Mouse (Mus musculus) inflammation-experienced regulatory T-cells, adult 6 months (primary cell): ENCODE measurements around the gene Cux1. TPM values are rescaled to one million over a fixed set of nuclear protein-coding genes. Genes with fewer than 3 reads are reported as not detected.

Source experiments
- ATAC-seq: one replicate; pipeline ENCODE4 v1.8.0; 2017
- polyA plus RNA-seq, 3 experiments: library from polyadenylated mRNA; unstranded; fragments of 100-300 nt; shearing (Covaris generic); gene quantifications; one replicate each; pipeline ENCODE4 v1.2.1; 2017

Gene Cux1
- polyA plus RNA-seq, 3 experiments from 2014 or later: 25.9 to 53.1 (median 41.6) TPM

- ATAC-seq: no peak
These were observed 31.1 kb downstream of the Cux1 start for GRCm38 (mm10) chr5:136535976-136536725.

GRCm38 (mm10) chr5:136535204-136535603 lies 32.1 kb downstream of the Cux1 start:
- no peak for ATAC-seq

GRCm38 (mm10) chr5:136533371-136534276 lies 33.7 kb downstream of the Cux1 start:
- no peak for ATAC-seq

- ATAC-seq: no peak
These were observed 35.5 kb downstream of the Cux1 start for GRCm38 (mm10) chr5:136531674-136532365.

- no peak for ATAC-seq
These were observed 36.4 kb downstream of the Cux1 start for GRCm38 (mm10) chr5:136530931-136531330.

GRCm38 (mm10) chr5:136529165-136529564 lies 38.1 kb downstream of the Cux1 start:
- ATAC-seq: no peak

- no peak for ATAC-seq
These were observed 39.4 kb downstream of the Cux1 start for GRCm38 (mm10) chr5:136527871-136528270.

GRCm38 (mm10) chr5:136526545-136526909 lies 40.8 kb downstream of the Cux1 start:
- no peak for ATAC-seq

GRCm38 (mm10) chr5:136525896-136526544 lies 41.3 kb downstream of the Cux1 start:
- ATAC-seq: no peak

- no peak for ATAC-seq
These were observed 44.3 kb downstream of the Cux1 start for GRCm38 (mm10) chr5:136522843-136523463.

- ATAC-seq: no peak
These were observed 45.6 kb downstream of the Cux1 start for GRCm38 (mm10) chr5:136521656-136522055.

- ATAC-seq: no peak
These were observed 48.4 kb downstream of the Cux1 start for GRCm38 (mm10) chr5:136518648-136519437.

- no peak for ATAC-seq
These were observed 49.8 kb downstream of the Cux1 start for GRCm38 (mm10) chr5:136517510-136517909.

- no peak for ATAC-seq
These were observed 50.7 kb downstream of the Cux1 start for GRCm38 (mm10) chr5:136516593-136516992.

GRCm38 (mm10) chr5:136514049-136514677 lies 53.1 kb downstream of the Cux1 start:
- ATAC-seq: no peak

GRCm38 (mm10) chr5:136512103-136512674 lies 55.1 kb downstream of the Cux1 start:
- no peak for ATAC-seq

- no peak for ATAC-seq
These were observed 55.9 kb downstream of the Cux1 start for GRCm38 (mm10) chr5:136511378-136511777.

GRCm38 (mm10) chr5:136510609-136511008 lies 56.7 kb downstream of the Cux1 start:
- no peak for ATAC-seq

- ATAC-seq: no peak
These were observed 59.7 kb downstream of the Cux1 start for GRCm38 (mm10) chr5:136507629-136508028.

- no peak for ATAC-seq
These were observed 61.0 kb downstream of the Cux1 start for GRCm38 (mm10) chr5:136506262-136506661.
